Mouse (Mus musculus) kidney, adult 9 months (tissue): Measurements from ENCODE around the gene Stag1.

Experiments used
- DNase-seq: peaks from one replicate; pipeline ENCODE4 v3.0.0; 2022

Gene Stag1

DNA sequence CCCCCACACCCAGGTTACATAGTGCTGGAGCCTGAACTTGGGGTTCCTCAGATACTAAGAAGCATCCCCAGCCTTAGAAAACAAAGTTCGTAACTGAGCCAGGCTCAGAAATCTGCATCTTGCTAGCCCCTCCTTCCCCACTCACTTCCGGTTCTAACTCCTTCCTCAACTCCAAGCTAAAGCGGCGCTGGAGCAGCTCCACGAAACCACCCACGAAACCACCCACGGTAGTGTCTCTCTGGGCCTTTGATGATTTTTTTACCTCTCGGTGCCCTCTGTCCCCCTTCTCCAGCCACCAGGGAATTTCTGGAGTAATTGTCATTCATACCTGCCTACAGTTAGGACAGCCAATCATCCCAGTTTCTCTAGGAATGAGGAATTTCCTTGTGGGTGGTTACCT lies at the start of gene Stag1:
Gene Stag1, plus strand, starts transcription at position 253 of the 400 bp plus-strand sequence.
- DNase-seq: no peak

DNA sequence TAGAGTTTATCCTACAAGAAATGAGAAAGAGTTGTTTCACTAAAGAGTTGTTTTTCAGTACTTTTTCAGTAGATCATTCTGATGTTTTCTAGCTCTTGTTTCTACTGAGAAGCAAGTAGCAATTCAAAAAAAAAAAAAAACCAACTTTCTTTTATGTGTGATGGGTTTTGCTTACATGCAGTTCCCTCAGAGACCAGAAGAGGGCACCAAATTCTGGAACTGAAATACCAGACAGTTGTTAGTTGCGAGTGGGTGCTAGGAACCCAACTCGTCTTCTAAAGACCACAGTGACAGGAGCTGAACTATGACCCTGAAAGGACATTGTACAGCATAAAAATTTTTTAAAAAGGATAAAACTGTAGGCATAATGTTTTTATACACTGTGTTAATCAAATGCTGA lies 49.3 kb upstream of the Stag1 start:
- peak; percentile 16 for DNase-seq

DNA sequence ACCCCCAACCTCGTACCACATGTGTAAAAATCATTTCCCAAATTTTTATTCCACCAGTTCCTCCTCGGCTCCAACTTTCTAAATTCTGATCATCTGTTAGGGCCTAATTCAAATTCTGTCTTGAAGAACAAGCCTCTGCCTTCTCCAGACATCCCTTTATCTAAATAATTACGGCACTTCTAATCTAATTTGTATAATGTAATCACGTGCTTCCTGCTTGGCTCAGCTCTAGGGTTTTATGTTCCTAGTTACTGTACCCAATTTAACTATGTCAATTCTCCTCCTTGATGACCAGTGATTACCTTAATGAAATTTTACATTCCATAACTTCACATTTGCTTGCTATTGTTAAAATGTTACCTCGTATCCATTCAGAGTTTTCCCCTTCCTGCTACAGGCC lies 41.9 kb upstream of the Stag1 start:
- no peak for DNase-seq

DNA sequence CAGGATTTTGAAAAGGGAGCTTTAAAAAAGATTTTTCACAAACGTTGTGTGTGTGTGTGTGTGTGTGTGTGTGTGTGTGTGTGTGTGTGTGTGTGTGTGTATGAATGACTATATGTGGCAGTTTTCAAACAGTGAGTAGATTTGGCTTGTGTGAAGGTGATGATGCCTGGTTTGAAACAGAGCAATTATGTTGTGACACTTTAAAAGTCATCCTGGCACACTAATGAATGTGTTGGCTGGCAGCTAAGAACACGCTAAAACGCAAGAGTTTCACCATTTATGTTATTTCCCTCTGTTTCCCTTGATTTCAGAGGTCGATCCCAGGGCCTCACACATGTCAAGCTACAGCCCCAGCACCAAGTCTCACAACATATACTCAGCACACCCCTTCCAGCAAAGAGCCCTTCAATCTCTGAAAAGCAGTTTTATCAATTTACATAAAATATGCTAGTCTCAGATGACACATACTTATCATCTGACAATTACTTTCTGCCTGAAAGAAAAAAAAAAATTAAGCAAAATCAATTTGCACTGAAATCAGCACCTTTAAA lies 39.5 kb upstream of the Stag1 start:
- DNase-seq: no peak

DNA sequence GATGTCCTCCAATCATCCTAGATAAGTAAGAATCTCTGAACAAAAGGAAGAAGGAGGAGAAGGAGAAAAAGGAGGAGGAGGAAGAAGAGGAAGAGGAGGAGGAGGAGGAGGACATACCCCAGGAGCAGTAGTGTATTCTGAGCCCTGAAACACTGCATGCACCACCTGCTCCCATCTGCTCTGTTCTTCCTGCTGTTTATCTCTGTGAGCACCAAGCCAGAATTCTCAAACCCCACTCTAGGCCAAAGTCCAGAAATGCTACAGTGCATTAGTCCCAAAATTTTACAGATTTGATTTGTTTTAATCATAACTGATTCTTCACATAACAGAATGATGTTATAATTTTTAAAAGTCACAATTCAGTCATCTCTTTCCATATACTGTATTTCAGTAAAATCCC lies 38.6 kb upstream of the Stag1 start:
- no peak for DNase-seq

DNA sequence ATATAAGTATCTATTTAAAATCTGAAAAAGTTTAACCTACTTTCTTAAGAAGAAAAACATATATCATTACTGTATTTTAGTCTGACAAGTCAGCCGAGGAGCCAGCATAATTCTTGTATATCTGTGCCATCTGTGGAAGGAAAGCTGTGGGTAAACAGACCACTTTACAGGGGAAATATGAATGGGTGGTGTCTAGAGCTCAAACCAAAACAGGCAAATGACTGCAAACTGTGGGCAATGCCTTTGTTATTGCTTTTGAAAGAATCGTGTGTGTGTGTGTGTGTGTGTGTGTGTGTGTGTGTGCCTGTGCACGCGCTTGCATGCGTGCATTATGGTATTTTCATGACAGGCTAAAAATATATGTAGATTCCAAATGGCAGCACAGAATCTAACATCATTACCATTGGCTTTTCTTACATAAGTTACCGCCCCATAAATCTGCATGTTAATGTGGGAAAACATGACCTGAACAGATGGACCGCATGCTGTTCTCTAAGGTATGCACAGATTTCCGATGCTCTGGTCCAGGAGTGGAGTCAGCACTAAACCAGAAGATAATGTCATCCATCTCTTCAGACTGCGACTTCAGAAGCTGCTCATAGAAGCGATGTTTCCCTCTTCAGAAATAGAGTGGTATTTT lies 37.2 kb upstream of the Stag1 start:
- DNase-seq: no peak

DNA sequence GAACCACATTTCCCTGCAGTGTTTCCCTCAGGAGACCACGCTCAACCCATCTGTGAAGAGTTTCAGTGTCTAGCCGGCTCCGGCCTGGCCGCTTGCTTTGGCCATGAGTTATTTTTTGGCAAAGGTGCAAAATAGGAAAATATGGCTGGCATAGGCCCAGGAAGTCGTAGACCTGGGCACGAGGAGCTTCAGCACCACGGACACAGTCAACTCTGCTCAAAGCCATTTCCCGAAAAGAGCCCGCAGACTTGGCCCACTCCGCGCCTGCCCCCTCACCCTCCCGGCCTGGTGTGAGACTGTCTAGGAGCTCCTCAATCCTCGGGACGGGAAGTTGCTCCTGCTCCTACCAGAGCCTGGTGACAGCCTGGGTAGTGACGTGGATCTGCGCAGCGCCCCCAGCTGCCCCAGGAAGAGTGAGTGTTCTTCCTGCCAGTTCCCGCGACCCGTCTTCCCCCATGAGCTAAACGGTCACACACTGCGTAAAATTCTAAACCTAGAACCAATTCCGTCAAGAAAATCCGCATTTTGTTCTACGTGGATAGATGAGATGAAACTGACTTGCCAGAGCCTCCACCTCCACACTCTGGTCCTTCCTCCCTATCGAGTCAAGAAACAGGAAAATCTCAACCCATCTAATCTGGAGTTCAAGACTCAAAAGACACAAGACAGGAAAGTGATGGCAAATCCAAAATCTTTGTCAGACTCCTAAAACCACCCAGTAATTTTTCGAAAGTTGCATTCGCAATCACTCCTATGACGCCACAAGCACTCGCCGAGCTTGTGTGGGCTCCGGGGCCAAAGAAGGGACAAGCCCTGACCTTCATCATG lies 27.6 kb upstream of the Stag1 start:
- DNase-seq: peak; percentile 38

DNA sequence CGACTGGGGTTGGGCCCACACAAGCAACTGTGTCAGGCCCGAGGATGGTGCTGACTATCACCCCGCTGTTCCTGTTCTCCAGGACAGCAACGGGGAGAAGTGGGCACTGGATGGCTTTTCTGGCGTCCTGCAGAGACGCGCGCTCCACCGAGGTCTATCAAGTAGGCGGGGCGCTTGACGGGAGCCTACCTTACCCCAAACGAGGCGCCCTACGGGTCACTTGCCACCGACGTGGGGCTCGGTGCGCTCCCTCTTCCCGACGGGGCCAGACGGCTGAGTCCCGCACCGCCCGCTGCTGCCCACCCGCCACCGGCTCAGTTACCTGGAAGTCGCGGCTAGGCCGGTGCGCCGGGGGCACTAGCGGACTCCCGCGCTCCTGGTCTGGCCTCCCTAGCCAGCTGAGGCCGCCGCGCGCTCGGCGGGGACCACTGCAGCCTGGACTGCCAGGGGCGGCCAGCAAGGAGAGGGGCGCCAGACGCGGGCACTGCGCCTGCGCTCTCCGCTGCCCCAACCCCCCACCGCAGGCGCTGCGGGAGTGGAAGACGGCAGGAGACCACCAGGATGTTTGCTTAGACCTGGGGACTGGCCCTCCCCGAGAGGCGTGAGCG lies 26.9 kb upstream of the Stag1 start, which contains the start of gene Slc35g2:
Gene Slc35g2, minus strand, starts transcription at position 465 of the 608 bp plus-strand sequence.
- DNase-seq: peak; percentile 37

DNA sequence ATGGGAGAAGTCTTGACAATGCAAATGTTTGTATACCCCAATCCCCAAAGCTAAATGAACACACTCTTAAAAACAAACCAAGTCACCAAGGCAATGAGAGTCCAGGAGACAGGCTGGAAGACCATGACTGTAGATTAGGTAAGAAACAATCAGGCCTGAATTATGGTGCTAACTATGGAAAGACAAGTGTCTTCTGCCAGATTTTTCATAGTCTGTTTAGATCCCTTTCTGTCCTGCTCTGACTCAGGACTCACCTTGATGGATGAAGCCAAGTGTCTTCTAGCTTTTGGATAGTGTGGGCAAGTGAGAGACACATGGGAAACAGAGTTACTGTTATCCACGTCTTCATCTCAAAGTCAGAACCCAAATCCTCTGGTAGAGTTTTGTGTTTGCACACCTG lies 26.1 kb upstream of the Stag1 start:
- DNase-seq: no peak

DNA sequence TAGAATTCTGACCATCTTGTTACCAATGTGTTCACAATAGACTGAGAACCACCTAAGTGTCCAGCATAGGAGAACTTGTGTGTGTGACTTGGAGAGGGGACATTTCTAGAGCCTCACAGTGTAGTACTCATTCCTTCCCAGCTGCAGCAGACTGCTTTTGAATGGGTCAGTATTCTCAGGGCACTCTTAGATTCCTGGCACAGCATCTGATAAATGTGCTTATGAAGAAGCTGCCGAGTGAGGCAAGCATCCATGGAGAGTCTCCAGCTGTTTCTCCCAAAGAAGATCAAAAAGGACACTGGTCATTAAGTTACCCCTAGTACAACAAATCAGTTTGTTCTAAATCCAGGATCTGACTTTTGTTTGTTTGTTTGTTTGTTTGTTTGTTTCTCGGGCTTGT lies 24.3 kb upstream of the Stag1 start:
- DNase-seq: no peak

DNA sequence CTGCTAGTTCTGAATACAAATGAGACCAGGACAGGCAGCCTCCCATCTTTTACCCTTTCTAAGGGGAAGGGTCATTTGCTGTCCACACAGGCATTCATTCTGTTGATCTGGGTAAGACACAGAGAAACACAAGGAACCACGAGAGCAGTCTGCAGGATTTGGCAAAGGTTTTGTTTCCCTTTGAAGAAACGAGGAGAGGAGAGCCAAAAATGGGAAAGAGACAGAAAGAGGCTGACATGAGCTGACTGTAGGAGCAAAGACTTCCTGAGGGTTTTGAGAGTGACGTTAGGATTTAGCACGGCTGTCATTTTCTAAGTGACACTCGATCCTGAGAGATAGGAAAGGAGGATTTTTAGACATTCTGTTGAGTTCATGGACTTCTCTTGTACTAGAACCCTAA lies 23.7 kb upstream of the Stag1 start:
- DNase-seq: no peak

DNA sequence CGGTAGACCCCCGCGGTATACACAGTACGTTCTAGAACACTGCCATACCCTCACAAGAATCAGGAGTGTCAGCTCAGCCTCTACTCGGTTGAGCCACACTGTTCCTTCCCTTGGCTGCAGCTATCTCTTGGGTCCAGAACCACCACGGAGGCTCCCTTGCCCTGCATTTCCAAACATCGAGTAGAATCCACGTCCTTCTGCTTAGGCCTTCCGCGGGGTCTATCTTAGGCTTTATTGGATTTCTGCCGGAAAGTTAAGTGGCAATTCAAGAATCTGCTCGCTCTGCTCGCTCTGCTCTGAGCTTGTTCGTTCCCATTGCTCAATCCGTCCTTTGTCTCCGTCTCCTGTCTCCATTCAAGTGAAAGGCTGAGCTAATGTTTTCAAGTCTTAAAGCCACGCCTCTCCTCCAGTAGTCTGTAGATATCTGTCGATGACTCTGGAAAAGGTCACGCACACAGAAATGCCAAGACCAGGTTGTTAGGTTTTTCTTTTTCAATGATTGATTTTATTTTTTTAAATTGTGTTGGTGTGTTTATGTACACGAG lies 17.3 kb upstream of the Stag1 start:
- DNase-seq: no peak

DNA sequence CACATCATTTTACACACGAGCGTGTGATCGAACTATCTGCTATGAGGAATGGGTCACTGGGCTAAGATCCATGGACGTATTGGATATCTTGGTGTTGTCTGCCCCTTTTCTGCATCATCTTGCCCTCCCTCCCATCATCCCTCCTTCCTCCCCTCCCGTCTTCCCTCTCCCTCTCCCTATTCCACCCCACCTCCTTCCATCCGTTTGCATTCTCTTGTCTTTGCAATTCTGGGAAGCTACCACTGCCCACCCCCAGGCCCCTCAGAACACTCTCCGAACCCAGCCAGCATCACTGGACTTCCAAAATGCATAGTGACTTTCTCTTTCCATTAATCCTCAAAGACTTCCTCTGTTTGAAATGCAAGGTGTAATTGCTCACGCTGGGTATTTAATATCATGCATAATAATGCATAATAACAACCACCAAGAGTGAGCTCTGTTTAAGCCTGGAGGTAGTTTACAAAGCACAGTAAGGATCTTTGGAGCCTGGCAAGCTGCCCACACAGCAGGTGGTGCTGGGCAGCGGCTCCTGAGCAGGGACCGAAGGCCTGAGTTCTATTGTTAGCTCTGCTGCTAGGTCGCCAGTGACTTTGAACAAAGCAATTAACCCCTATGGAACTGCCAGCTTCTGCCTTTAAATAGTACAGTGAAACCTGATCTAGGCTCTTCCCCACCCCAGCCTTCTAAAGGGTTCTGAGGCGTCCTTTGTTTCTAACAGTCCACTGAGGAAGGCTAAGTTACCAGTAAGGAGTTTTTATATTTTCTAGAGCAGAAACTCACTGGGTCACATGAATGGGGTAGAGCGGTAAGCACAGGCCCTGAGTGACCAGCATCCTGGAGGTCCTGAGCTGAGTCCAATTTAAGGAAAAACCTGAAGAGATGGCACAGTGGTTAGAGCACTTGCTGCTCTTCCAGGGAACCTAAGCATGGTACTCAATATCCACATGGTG lies 15.8 kb upstream of the Stag1 start:
- peak; percentile 88 for DNase-seq

DNA sequence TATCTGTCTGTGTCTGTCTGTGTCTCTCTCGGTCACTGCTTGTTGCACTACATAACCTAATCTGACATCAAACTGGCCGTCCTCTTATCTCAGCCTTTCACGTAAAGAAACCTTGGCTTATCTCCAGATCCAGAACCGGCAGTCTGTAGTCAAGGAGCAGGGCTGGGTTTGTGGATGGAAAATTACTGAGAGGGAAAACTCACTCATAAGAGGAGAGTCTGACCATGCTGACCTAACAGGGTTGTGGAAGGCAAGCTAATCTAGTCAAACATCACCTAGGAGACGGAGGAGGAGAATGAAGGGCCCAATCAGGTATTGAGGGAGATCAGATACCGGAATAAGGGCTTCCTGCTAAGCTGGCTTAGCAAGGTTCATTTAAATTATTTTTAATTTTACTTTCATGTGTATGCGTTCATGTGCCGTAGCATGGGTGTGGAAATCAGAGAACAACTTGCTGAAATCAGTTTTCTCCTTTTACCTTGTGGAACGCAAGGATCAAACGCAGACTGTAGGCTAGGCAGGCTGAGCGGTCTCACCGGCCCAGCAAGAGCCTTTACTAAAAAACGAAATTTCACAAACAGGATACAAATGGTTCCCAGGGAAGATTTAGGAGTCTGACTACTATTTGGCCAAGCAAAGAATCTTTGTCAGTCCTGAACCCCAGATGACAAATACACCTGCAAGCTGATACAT lies 14.6 kb upstream of the Stag1 start:
- DNase-seq: peak; percentile 75

DNA sequence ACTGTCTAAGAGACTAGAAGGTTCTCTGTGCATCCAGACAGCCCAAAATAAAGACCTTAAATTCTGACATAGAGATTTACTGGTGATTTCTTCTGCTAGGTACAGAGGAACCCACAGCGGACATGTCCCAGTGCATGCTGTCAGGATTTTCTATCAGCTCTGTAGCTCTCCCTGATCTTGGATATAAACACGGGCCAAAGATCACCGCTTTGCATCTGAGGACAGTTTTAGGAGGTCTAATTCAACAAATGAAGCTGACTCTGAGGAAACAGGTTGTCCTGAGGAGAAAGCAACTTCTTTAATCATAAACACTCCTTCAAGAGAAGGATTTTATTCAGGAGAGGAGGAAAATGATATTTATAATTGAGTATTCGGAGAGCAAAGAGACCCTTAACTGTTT lies 13.6 kb upstream of the Stag1 start:
- DNase-seq: no peak

DNA sequence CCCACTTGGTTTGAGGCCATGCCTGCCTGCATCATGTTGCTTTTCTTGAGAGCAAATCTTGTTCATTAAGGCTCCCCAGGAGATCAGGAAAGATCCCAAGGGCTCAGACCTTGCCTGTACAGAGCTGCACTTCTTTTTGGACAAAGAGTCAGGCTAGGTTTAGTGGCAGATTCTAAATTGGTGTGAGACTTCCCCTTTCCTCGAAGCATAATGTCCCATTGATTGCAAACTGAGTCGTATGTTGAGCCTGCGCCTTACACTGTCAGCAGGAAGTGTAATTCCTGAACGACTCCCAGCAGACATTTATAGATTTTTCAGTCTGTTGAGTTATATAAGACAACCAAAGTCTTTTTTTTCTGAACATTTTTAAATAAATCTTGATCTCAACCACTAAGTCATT lies 7.1 kb upstream of the Stag1 start:
- no peak for DNase-seq

DNA sequence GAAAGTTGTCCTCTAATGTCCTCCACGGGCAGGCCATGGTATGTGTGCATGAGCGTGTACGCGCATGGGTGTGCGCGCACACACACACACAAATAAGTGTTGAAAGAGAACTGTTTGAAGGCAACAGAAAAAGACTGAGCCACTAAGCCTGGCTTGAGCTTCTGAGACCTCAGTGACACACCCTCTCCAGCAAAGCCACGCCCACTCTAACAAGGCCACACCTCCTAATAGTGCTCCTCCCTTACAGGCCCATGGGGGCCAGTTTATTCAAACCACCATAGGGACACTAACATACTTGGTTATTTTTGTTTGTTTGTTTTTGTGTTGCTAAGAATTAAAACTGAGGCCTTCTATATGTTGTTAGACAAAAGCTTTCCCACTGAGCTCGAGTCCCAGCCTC lies 1.3 kb upstream of the Stag1 start:
- DNase-seq: no peak

DNA sequence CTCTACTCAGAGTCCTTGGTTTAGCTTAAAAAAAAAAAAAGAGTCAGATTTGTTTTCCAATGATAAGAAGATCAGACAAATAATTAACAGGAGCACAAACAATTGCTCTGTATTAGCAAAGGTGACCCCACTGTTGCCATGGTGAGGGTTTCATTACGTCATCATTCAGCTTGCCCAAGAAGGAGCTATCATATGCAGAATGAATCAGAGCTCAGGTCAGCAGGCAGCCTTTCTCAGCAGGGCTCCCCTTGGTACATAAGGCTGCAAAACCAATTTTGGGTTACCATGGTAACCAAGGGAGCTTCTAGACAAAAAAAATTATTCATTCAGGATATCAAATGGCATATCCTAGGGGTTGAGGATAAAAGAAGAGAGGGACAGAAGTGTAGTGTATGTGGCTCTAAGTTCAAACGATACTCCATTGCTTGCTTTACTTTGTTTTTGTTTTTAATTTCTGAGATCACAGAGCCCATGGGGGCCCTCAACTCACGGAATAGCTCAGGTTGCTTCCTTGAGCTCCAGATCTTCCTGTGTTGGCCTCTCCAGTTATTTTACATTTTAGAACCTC lies 2.2 kb downstream of the Stag1 start:
- no peak for DNase-seq

DNA sequence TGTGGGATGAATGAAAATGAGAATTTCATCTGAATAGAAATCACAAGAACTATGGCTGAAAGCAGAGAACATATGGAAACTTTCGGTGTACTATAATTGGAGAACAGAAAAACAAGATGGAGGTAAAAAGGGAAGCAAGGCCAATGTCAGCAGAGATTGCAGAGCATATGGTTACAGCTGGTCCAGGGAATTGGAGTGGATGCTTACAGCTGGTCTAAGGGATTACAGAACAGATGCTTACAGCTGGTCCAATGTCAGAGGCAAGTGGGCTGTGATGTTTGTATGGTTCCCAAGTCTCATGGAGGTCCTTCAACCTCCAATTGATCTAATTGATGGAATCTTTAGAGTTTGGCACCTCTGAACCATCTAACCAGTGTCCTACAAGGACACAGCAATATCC lies 4.5 kb downstream of the Stag1 start:
- no peak for DNase-seq

DNA sequence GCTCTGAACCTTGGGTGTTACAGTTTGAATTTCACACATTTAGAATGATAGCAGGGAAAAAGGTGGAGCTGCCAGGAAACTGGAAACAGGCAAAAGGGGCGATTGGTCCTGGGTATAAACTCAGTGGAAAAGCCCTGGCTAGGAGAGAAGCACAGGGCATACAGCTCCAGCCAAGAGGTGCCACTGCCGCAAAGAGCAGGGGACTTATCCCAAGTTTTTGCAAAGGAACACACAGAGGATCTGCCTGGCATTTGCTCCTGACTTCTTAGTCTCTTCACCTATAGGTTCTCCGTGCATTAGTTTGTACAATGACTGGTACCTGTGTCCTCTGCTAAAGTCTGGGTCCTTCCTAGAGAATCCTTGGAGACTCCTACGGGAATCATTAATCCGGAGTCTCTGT lies 5.6 kb downstream of the Stag1 start:
- DNase-seq: no peak

DNA sequence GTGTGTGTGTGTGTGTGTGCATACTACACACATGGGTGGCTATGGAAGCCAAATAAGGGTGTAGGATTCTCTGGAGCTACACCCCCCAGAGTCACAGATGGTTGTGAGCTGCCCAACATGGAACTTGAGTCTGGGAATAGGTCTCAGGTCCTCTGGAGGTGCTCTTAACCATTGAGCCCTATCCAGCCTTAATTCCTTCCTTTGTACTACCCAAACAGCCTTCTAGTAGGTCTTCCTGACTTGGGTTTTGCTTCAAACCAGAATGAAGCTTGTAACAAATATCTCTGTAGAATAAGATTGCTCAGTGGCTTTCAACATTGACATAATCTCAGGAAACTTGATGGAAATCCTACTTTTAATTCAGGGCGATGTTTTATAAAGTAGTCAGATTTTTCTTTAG lies 7.9 kb downstream of the Stag1 start:
- no peak for DNase-seq
